Mouse (Mus musculus) monocyte, adult 5-6 weeks (primary cell): ENCODE measurements around the gene Lrrc8c. TPM values are rescaled to one million over a fixed set of nuclear protein-coding genes. Genes with fewer than 3 reads are reported as not detected.

Experiments used
- ATAC-seq: fragments of 153-309, 156-312 bp; replicated peaks from 2 replicates; pipeline ENCODE4 v1.8.0; 2017; ENCODE audit warnings: mild to moderate bottlenecking; ENCODE audit not compliant: low TSS enrichment, insufficient number of reproducible peaks, severe bottlenecking, poor library complexity, low FRiP score
- total RNA-seq: library from RNA; stranded (forward); fragments of 200-1000, 200-491, 200-594 nt; gene quantifications from 3 replicates; pipeline ENCODE4 v1.2.3, GENCODE M21; 2017

The Lrrc8c gene
- total RNA-seq, 1 experiment from 2014 or later, result 18.1 TPM

DNA sequence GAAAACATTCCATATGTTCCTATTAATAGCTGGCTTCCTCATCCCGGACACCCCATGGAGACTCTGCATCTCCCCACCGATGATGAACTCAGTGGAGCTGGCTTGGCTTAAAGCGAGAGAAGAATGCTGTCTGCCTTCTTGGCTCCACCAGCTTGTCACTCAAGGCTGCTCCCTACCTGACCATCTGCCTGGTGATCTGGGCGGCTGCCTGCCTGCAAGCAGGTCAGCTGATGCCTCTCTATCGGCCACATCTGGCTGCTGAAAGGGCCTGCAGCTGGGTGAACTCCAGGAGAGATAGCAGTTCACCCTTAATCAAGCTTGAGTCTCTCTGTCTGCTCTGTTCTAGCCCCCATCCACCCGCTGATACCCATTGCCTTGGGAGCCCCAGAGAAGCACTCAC is 56.7 kb downstream of the Lrrc8c start:
- no peak for ATAC-seq

- no peak for ATAC-seq
Observed at GRCm38 (mm10) chr5:105580909-105581308, 61.7 kb downstream of the Lrrc8c start.

DNA sequence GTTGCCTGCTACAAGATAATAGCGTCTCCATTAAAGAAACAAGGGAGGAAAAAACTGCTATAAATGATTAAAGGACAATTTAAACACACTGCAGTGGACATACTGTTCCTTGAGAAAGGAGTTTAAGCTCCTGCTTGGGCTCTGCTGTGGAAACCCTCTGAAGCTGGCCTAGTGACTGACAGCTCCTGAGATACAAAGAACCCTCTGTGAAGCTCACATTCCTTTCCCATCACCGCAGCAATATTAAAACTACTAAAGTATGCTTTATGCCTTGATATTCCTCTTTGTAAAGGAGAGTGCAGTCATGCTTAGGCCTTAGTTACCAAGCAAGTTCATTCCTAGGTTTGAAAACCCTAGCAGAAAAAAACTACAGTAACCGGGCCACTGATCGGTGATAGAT is 66.7 kb downstream of the Lrrc8c start:
- ATAC-seq, result no peak

DNA sequence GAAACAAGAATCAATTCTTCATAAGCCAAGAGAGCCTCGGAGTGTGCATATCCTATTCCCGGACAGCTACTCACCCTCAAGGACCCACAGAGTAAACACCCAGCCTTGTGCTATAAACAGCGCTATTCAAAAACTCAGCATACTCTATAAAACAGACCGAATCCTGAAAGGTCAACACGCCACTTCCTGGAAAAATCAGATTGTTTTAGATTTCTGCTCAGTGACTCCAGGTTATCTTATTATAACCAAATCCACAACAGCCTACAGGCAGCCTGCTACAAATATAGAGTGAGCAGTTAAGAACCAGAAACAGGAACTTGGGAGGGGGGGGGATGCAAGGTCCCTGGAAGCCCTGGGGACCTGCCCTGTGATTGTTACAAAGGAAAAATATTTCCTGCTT is 67.5 kb downstream of the Lrrc8c start:
- no peak for ATAC-seq

GRCm38 (mm10) chr5:105587471-105587870 is 68.3 kb downstream of the Lrrc8c start:
- no peak for ATAC-seq

- no peak for ATAC-seq
Observed at GRCm38 (mm10) chr5:105588683-105589082, 69.5 kb downstream of the Lrrc8c start.

GRCm38 (mm10) chr5:105589119-105589518 is 69.9 kb downstream of the Lrrc8c start:
- ATAC-seq, result no peak

GRCm38 (mm10) chr5:105592396-105592795 is 73.2 kb downstream of the Lrrc8c start:
- no peak for ATAC-seq

DNA sequence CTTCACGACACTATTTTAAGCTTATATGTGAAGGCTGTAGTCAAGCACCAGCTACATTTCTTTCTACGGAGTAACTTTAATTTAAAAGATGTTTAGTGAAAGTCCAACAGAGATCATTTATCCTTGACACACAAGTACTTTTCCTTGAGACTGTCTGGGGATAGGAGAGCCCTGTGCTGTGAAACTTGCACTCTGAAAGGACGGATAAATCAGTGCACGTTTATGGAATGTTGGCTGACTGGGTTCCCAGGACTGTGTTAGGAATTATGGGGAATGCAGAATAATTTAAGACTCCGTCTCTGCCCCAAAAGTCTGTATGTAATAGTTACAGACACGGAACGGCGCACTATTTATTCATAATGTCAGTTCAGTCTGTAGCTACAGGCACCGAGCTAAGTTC is 74.4 kb downstream of the Lrrc8c start:
- ATAC-seq, result no peak

DNA sequence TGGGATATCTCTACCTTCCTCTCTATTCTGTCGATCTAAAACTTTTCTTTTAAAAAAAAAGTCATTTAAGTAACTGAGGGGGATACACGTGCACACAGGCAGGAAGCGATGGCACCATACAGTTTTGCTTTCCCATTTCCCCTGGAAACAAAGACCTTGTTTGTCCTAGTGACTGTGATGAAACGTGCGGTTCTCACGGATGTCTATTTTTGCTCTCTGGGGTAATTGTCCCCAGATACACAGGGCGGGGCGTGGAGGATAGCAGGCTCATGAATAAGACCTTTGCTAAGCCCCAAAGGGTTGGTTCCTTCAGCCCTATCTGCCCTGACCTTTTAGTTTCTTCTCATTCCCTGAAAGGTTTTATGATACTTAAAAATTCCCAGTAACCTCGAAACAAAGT is 79.7 kb downstream of the Lrrc8c start:
- peak; percentile 89 for ATAC-seq

DNA sequence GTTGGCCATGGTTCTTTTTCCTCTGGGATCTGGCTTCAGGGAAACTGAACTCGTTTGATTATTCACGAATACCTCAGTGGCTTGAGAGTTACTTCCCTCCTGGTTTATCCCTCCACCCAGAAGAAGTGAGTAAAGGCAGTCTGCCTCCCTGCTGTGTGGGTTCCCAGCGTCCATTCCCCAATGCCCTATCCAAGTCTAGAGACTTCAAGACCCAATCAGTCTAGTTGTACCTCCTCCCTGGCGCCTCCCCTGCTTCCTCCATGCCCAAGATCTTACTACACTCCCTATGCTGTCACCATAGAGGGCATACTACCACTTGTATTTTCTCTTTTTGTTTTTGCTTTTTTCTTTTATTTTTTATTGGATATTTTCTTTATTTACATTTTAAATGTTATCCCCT is 80.1 kb downstream of the Lrrc8c start:
- peak; percentile 72; the same call in 1 of the 2 replicates for ATAC-seq

DNA sequence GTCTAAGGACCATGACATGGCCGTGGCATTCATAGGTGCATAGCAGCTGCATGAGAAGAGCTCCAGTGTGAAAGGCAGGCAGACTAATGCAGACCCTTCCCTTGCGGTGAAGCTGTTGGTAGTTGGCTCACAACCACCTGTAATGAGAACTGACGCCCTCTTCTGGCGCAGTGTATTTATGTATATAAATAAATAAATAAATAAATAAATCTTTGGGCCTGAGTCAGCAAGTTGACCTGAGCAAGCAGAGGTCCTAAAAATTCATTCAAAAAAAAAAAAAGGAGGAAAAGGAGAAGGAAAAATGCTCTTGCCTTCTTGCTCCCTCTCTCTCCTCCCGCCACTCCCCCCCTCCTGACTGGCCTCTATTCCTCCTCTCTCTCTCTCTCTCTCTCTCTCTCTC is 81.8 kb downstream of the Lrrc8c start:
- no peak for ATAC-seq

- no peak for ATAC-seq
Observed at GRCm38 (mm10) chr5:105602585-105602984, 83.4 kb downstream of the Lrrc8c start.

GRCm38 (mm10) chr5:105605736-105606135 is 86.5 kb downstream of the Lrrc8c start:
- no peak for ATAC-seq

DNA sequence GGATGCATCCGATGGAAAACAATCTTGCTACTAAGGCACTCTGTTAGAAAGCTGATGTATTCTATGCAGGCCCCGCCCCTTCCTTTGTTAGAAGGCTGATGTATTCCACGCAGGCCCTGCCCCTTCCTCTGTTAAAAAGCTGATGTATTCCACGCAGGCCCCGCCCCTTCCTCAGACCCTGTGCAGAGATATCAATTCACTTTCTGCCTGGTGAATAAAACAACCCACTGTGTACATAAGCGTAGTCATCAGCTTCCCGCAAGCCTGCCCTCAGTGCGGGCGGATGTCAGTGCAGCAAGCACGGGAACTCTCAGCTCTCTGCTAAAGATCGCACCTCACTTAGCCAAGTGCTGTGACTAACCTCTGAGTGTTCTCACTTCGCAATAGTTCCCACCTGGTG is 90.5 kb downstream of the Lrrc8c start:
- 0 out of 2 replicates have a peak, but pooled peaks have one; percentile 22 for ATAC-seq

DNA sequence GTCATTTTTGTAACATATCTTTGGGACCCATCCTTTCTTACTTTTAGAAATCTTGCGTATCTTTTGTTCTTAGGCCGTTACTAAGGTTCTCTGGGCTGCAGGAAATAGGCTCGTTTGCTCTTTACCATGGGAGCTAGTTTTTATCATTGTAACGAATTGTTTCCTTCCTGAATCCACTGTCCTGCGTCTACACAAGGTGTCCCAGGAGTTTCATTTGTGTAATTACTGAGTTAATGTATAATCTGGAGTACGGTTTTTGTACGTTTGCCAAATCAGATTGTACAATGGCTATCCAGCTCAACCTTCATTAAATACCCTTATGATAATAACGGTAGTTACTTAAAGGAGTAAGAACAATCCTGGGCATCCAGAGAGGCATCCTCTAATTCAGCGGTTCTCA is 93.8 kb downstream of the Lrrc8c start:
- no peak for ATAC-seq

DNA sequence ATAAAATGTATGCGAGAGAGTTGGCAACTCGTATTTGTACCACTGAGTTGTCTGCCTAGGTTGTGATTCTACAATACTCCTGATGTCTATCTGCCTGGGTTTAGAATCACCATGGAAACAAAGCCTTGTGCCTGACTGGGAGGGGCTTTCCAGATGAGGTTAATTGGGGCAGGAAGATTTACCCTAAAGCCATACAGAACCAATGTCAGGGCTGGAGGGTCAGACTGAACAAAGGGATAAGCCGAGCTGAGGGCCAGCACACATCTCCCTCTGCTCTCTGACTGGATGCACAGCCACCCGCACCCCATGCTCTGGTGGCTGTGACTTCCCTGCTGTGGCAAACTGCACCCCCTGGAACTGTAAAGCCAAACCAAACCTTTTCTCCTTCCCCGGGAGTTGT is 94.8 kb downstream of the Lrrc8c start:
- ATAC-seq, result no peak

DNA sequence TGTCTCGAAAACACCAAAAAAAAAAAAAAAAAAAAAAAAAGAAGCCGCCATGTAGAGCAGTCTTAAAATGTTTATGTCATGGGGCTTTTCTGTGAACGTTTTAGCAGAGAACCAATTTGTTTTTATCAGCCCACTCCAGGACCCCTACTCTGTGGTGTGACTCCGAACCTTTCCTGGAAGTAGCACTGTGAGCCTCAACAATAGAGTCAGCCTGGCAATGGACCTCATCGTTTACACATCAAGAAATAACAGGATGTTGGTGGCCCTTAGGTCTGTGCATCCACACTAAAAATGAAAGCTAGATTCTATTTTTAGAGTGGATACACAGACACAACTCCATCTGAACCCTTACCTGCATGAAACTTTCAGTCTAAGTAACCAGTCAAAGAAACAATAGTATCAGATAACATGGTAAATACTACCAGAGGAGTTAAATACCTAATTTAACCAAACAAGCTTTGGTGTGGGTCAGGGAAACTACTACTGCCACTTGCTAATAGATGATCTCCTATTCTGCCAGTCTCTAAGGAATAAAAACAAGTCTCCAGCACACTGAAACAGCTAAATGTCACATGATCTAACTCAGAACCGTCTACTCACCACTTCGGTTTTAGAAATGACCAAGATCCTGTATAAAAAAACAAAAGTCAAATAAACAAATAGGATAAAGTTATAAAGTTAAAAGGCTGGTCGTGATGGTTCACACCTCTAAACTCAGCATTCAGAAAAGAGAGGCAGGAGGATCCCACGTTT is 95.7 kb downstream of the Lrrc8c start:
- ATAC-seq, result no peak

- ATAC-seq, result no peak
Observed at GRCm38 (mm10) chr5:105615871-105616454, 96.8 kb downstream of the Lrrc8c start.

- ATAC-seq, result peak; percentile 53; the same call in 1 of the 2 replicates
Observed at GRCm38 (mm10) chr5:105616538-105616937, 97.3 kb downstream of the Lrrc8c start.
